Mouse (Mus musculus): ENCODE data around the gene Cadm2.

DNA sequence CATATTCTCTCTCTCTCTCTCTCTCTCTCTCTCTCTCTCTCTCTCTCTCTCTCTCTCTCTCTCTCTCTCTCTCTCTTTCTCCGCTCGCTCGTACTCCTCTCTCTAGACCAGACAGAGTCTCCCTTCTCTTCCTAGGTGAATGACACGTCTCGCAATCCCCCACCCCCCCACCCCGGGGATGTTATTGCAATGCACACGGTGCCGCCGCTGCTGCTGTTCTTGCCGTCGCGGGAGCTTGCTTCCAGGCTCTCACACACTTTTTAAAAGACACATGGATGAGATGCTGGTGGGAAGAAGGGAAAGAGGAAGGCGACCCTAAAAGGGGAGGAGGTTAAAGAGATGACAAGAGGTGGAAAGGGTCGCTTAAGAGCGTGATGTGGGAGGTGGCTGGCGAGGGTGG, 1.3 kb downstream of the Cadm2 start:
- TF ChIP-seq CTCF (IDR thresholded peaks at IDR 0.05; ENCODE audit: borderline replicate concordance, control insufficient read depth, extremely low read depth, insufficient read depth, low read length, poor library complexity) (no peak), POLR2A (IDR thresholded peaks at IDR 0.05; ENCODE audit: control insufficient read depth, extremely low read depth, insufficient read depth, low read length, poor library complexity) (no peak)

Data from thymus, adult 2 months (tissue).